Mouse (Mus musculus): ENCODE measurements around the gene D10Wsu102e.

GRCm38 (mm10) chr10:83332581-83332980, 27.4 kb upstream of the D10Wsu102e start:
- no peak for TF ChIP-seq CTCF (IDR thresholded peaks at IDR 0.05; ENCODE audit: borderline replicate concordance, insufficient read depth, low read depth, low read length)
- no peak for TF ChIP-seq POLR2A (IDR thresholded peaks at IDR 0.05; ENCODE audit: borderline replicate concordance, insufficient read depth, low read length)
